In genomic region chr7:61877311-61878065, GRCm38 (mm10) we compare ENCODE assay signal across 9 mouse cellular contexts.
A peak's percentile ranks its signal among the peaks of the same experiment; 100 is the strongest.
DNase-seq lines count a peak whose midpoint lies in the region; ATAC-seq and TF ChIP-seq lines count a peak whose summit lies in the region.
"Had no signal": no experiment of that assay in that cellular context is flagged by ENCODE, and none has a peak within 500 bp of the region (broad histone marks: within the 10 kb centered on the region; RNA-seq: fewer than 3 reads in every experiment).

No protein-coding gene starts in this region.

- no peak overlapping the region for H3K4me3 ChIP-seq in forebrain, embryonic 16.5 days (replicated peaks; ENCODE audit: low read length)
- no peak overlapping the region for H3K4me3 ChIP-seq in neural tube, embryonic 14.5 days (ENCODE audit: low read depth, low read length)
- H3K4me3 ChIP-seq in thymus, adult 2 months (ENCODE audit: control insufficient read depth, insufficient read depth, low read length): no peak overlapping the region
- H3K4me3 ChIP-seq: limb, embryonic 15.5 days had no signal

- no peak overlapping the region for H3K9ac ChIP-seq in forebrain, embryonic 16.5 days (replicated peaks; ENCODE audit: low read depth, low read length)
- no peak overlapping the region for H3K9ac ChIP-seq in neural tube, embryonic 14.5 days (replicated peaks; ENCODE audit: low read depth, low read length)
- H3K9ac ChIP-seq: limb, embryonic 15.5 days had no signal

- no peak for TF ChIP-seq POLR2A in thymus, adult 2 months (IDR thresholded peaks at IDR 0.05; ENCODE audit: control insufficient read depth, extremely low read depth, insufficient read depth, low read length, poor library complexity)

- 35% methylated on average over 2 of the region's 2 CpGs for WGBS in forebrain, embryonic 16.5 days
- 42% methylated on average over 2 of the region's 2 CpGs for WGBS in neural tube, embryonic 14.5 days
- WGBS in thymus, adult 2 months: 56% methylated on average over 2 of the region's 2 CpGs

- peaks cover 7% of the 10 kb centered on the region; the same call in 1 of the 2 replicates for H3K4me1 ChIP-seq in forebrain, embryonic 16.5 days (replicated peaks; ENCODE audit: control insufficient read depth, insufficient read depth, low read length)
- no peaks in the 10 kb centered on the region for H3K4me1 ChIP-seq in neural tube, embryonic 14.5 days (ENCODE audit: control insufficient read depth, insufficient read depth, low read length)
- no peaks in the 10 kb centered on the region for H3K4me1 ChIP-seq in thymus, adult 2 months (replicated peaks; ENCODE audit: control insufficient read depth, insufficient read depth, low read length)
- H3K4me1 ChIP-seq: limb, embryonic 15.5 days had no signal

- H3K27me3 ChIP-seq in forebrain, embryonic 16.5 days (replicated peaks; ENCODE audit: control insufficient read depth, insufficient read depth, low read length): no peaks in the 10 kb centered on the region
- H3K27me3 ChIP-seq in neural tube, embryonic 14.5 days (ENCODE audit: control insufficient read depth, insufficient read depth, low read length): no peaks in the 10 kb centered on the region
- no peaks in the 10 kb centered on the region for H3K27me3 ChIP-seq in thymus, adult 2 months (ENCODE audit: control insufficient read depth, insufficient read depth, low read length)
- H3K27me3 ChIP-seq: limb, embryonic 15.5 days had no signal

- DNase-seq in ES-CJ7 (ENCODE audit: low read depth, low spot score): peak; percentile 5
- DNase-seq in adrenal gland, postnatal 25 days: peak; percentile 2
- DNase-seq in layer of hippocampus, postnatal 10 days (ENCODE audit: low spot score in 2 of 2): peak; percentile 30 to 46
- no peak for DNase-seq in thymus, adult 2 months
- no peak for DNase-seq in spleen, postnatal 14 days (ENCODE audit: low spot score in 2 of 2)

- H3K9me3 ChIP-seq in forebrain, embryonic 16.5 days (ENCODE audit: control insufficient read depth, low read length): no peaks in the 10 kb centered on the region
- peaks cover 4% of the 10 kb centered on the region; the same call in 1 of the 2 replicates for H3K9me3 ChIP-seq in neural tube, embryonic 14.5 days (ENCODE audit: control insufficient read depth, low read length)
- H3K9me3 ChIP-seq: limb, embryonic 15.5 days had no signal

- H3K4me2 ChIP-seq in forebrain, embryonic 16.5 days (ENCODE audit: low read length): peak overlapping the region; percentile 25
- no peak overlapping the region for H3K4me2 ChIP-seq in neural tube, embryonic 14.5 days (ENCODE audit: low read depth, low read length)
- H3K4me2 ChIP-seq: limb, embryonic 15.5 days had no signal

- no peak for TF ChIP-seq CTCF in thymus, adult 2 months (IDR thresholded peaks at IDR 0.05; ENCODE audit: borderline replicate concordance, control insufficient read depth, extremely low read depth, insufficient read depth, low read length, poor library complexity)

- ATAC-seq in forebrain, embryonic 16.5 days: peak; percentile 98
- peak; percentile 97 for ATAC-seq in neural tube, embryonic 14.5 days (ENCODE audit: low read depth)
- no peak for ATAC-seq in inflammation-experienced regulatory T-cells, adult 6 months

- peak overlapping the region; percentile 91 for H3K27ac ChIP-seq in forebrain, embryonic 16.5 days (ENCODE audit: low read length)
- peak overlapping the region; percentile 80 for H3K27ac ChIP-seq in neural tube, embryonic 14.5 days (ENCODE audit: low read depth, low read length)
- H3K27ac ChIP-seq in thymus, adult 2 months (ENCODE audit: control insufficient read depth, insufficient read depth, low read length): no peak overlapping the region
- H3K27ac ChIP-seq: limb, embryonic 15.5 days had no signal

- H3K36me3 ChIP-seq in forebrain, embryonic 16.5 days (ENCODE audit: control insufficient read depth, insufficient read depth): no peaks in the 10 kb centered on the region
- no peaks in the 10 kb centered on the region for H3K36me3 ChIP-seq in neural tube, embryonic 14.5 days (ENCODE audit: control insufficient read depth, insufficient read depth, low read length)
- no peaks in the 10 kb centered on the region for H3K36me3 ChIP-seq in thymus, adult 2 months (ENCODE audit: control insufficient read depth, insufficient read depth, low read length)
- H3K36me3 ChIP-seq: limb, embryonic 15.5 days had no signal

Comparison
In these comparisons a context has a peak if more than half of its experiments do, and no peak if none do; other contexts are left out.
1. DNase-seq: peak in ES-CJ7 (single experiment), adrenal gland, postnatal 25 days (single experiment) and layer of hippocampus, postnatal 10 days (2 of 2); none in thymus, adult 2 months (single experiment) and spleen, postnatal 14 days (0 of 2).